Mouse (Mus musculus) adrenal gland, adult 18-20 months (tissue): ENCODE results near the gene Mthfd2l. TPM values are rescaled to one million over a fixed set of nuclear protein-coding genes. Genes with fewer than 3 reads are reported as not detected.

Experiments used
- DNase-seq, 2 experiments: peaks; one replicate each; pipeline ENCODE4 v3.0.0; 2021 to 2022; ENCODE audit warnings: low spot score in 2 of 2
- total RNA-seq, 2 experiments: library from RNA; stranded (reverse); gene quantifications; 1 replicate in 1 of 2; 2 replicates in 1 of 2; pipeline ENCODE4 v1.2.3; 2021

The Mthfd2l gene
- total RNA-seq, 2 experiments from 2014 or later = 19.6 to 20.6 TPM

DNA sequence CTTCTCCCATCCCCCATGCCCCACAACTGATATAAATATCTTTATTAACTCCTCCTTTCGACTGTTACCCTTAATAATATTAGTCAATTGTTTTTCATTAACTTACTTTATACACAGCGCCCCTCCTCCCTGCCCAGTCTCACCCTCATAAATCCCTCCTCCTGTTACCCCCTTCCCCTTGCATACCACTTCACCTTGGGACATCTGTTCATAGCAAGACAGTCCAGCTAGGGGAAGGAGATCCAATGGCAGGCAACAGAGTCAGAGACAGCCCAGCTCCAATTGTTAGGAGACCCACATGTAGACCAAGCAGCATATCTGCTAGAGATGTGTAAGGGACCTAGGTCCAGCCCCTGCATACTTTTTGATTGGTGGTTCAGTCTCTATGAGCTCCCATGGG lies 108.0 kb downstream of the Mthfd2l start:
- DNase-seq = no peak

DNA sequence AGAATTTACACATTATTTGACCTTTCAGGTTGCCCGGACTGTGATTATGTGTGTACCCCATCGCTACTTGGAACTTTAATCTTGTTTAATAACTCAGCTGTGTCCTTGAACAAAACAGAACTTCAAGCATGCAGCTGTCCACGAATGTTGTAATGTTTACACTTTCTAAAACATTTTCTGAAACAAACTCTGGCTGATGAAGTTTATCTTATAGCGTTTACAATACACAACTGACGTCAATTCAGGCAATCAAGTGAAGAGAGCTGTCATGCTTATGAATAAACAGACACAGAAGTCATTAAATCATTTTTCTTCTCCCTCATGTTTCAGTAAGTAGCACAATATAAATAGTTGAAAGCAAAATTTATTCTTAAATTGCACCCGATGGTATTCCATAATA lies 117.1 kb downstream of the Mthfd2l start:
- no peak for DNase-seq

DNA sequence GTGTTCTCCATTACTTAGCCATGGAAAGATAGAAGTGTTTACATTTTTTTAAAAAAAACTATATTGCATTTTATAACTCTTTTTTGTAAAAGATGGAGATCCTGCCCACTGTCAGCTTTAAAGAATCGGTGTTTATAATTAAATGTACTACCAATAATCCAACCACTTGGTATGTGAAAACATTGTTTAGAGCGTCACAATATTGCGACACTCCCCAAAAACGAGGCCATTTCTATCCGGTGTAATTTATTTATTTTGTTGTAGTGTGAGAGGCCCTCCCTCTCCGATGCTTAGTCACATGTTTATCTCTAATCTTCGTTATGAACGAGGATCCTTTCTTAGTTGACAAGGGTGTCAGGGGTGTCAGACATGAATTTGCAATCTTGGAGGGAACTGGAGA lies 117.5 kb downstream of the Mthfd2l start:
- DNase-seq = no peak

Other genes starting within 250 kb of the Mthfd2l start
- not detected for gene Cxcl5, start 171.8 kb upstream of the Mthfd2l start, total RNA-seq
- gene Ppbp, start 162.6 kb upstream of the Mthfd2l start, total RNA-seq = 1 to 10 TPM; 2.4 to 7.8 TPM
- gene Pf4, start 158.7 kb upstream of the Mthfd2l start, total RNA-seq = 10 to 100 TPM in 1 of 2 experiments, 1 to 10 TPM in 1; 9.7 to 25.7 TPM
- not detected for gene Cxcl3, start 145.0 kb upstream of the Mthfd2l start, total RNA-seq
- gene Cxcl15, start 136.6 kb upstream of the Mthfd2l start, total RNA-seq = not detected
- gene Cxcl1, start 39.9 kb upstream of the Mthfd2l start, total RNA-seq = 1 to 10 TPM in 1 of 2 experiments, under 1 TPM in 1; 0.86 to 1.5 TPM
- under 1 TPM in 1 of 2 experiments, not detected in 1; 0.32 TPM for gene Cxcl2, start 27.2 kb upstream of the Mthfd2l start, total RNA-seq
- under 1 TPM in 1 of 2 experiments, not detected in 1; 0.22 TPM for gene Epgn, start 96.3 kb downstream of the Mthfd2l start, total RNA-seq
- under 1 TPM; 0.07 to 0.13 TPM for gene Ereg, start 143.5 kb downstream of the Mthfd2l start, total RNA-seq
- not detected for gene Areg, start 208.5 kb downstream of the Mthfd2l start, total RNA-seq